ENCODE assay signal across 12 mouse cellular contexts in genomic region chr5:38547375-38547774, GRCm38 (mm10). TPM values are rescaled to one million over a fixed set of nuclear protein-coding genes. Genes with fewer than 3 reads are reported as not detected.
DNase-seq lines count a peak whose midpoint lies in the region; ATAC-seq and TF ChIP-seq lines count a peak whose summit lies in the region.
"Had no signal": no experiment of that assay in that cellular context is flagged by ENCODE, and none has a peak within 500 bp of the region (broad histone marks: within the 10 kb centered on the region; RNA-seq: fewer than 3 reads in every experiment).

No protein-coding gene starts in this region.

- H3K4me2 ChIP-seq in heart, embryonic 13.5 days = peak overlapping the region; percentile 10; the same call in 1 of the 2 replicates
- H3K4me2 ChIP-seq: embryonic facial prominence, embryonic 13.5 days had no signal

- ATAC-seq in heart, embryonic 13.5 days (ENCODE audit: extremely low read depth, insufficient number of reproducible peaks, low FRiP score, low TSS enrichment) = no peak
- ATAC-seq in megakaryocyte progenitor cell, adult 5-6 weeks (replicated peaks; ENCODE audit: poor library complexity) = no peak

- no peak for DNase-seq in heart, postnatal 14 days
- peak; percentile 57 to 74 for DNase-seq in frontal cortex, postnatal 10 days (ENCODE audit: low spot score in 2 of 2)
- peak; percentile 67 to 80 for DNase-seq in left cerebral cortex, adult 2 months (ENCODE audit: extremely low spot score in 1 of 2, low spot score in 2 of 2)
- peak; percentile 85 to 89 for DNase-seq in right cerebral cortex, postnatal 10 days (ENCODE audit: low spot score in 2 of 2)
- no peak for DNase-seq in urinary bladder, postnatal 36 days (ENCODE audit: low spot score in 2 of 2)
- DNase-seq in adipocyte (ENCODE audit: low spot score) = no peak
- DNase-seq: cerebellum, adult 8-10 months; gastrocnemius, postnatal 14 days had no signal

- peaks cover 100% of the 10 kb centered on the region for H3K36me3 ChIP-seq in heart, embryonic 13.5 days

- intact Hi-C loops in heart, postnatal 14 days (cut with DNase I) = no loop called here
- intact Hi-C loops in left cerebral cortex, adult 2 months (cut with DNase I) = no loop called here

- H3K27ac ChIP-seq in heart, embryonic 13.5 days (replicated peaks) = peak overlapping the region; percentile 96
- no peak overlapping the region for H3K27ac ChIP-seq in left cerebral cortex, adult 2 months
- H3K27ac ChIP-seq: embryonic facial prominence, embryonic 13.5 days; limb, embryonic 10.5 days had no signal

- H3K9ac ChIP-seq in heart, embryonic 13.5 days = no peak overlapping the region
- H3K9ac ChIP-seq: embryonic facial prominence, embryonic 13.5 days had no signal

- H3K27me3 ChIP-seq in heart, embryonic 13.5 days (replicated peaks) = no peaks in the 10 kb centered on the region
- H3K27me3 ChIP-seq: embryonic facial prominence, embryonic 13.5 days had no signal

- H3K9me3 ChIP-seq in heart, embryonic 13.5 days = no peaks in the 10 kb centered on the region
- H3K9me3 ChIP-seq: embryonic facial prominence, embryonic 13.5 days; limb, embryonic 10.5 days had no signal

- H3K4me3 ChIP-seq in heart, embryonic 13.5 days = no peak overlapping the region
- H3K4me3 ChIP-seq in left cerebral cortex, adult 2 months = no peak overlapping the region
- H3K4me3 ChIP-seq: embryonic facial prominence, embryonic 13.5 days; limb, embryonic 10.5 days had no signal

- H3K4me1 ChIP-seq in heart, embryonic 13.5 days = peaks cover 91% of the 10 kb centered on the region
- H3K4me1 ChIP-seq: limb, embryonic 10.5 days had no signal

- 36% methylated on average over 6 of the region's 6 CpGs for WGBS in heart, embryonic 13.5 days

- TF ChIP-seq CTCF in left cerebral cortex, adult 2 months (IDR thresholded peaks at IDR 0.05) = no peak

RNA-seq across cellular contexts. Expression of gene Wdr1, which starts 15.6 kb away (rescaled TPM):
- 218 and 227 TPM in 2 replicates for polyA plus RNA-seq in heart, embryonic 13.5 days (2015; fragmentation: Nextera tagmentation; extraction: Ambion mirVana)
- 100 to 1,000 TPM; 119 to 146 TPM for total RNA-seq in heart, postnatal 14 days (2021)
- total RNA-seq in left cerebral cortex, adult 2 months (2021) = 100 to 1,000 TPM; 149 to 155 TPM
- total RNA-seq in megakaryocyte progenitor cell, adult 5-6 weeks (2015) = 127 and 134 TPM in 2 replicates
- 209 TPM in 2 replicates for total RNA-seq in megakaryocyte progenitor cell, adult 5-6 weeks (2017)

RNA-seq across cellular contexts. Expression of gene Slc2a9, which starts 44.4 kb away (rescaled TPM):
- polyA plus RNA-seq in heart, embryonic 13.5 days (2015; fragmentation: Nextera tagmentation; extraction: Ambion mirVana) = 0.27 and 0.42 TPM in 2 replicates
- 1 to 10 TPM in 1 of 2 experiments, under 1 TPM in 1; 0.85 to 2.9 TPM for total RNA-seq in heart, postnatal 14 days (2021)
- under 1 TPM; 0.37 to 0.95 TPM for total RNA-seq in left cerebral cortex, adult 2 months (2021)
- total RNA-seq in megakaryocyte progenitor cell, adult 5-6 weeks (2015) = 3.4 and 3.9 TPM in 2 replicates
- total RNA-seq in megakaryocyte progenitor cell, adult 5-6 weeks (2017) = 4.2 and 9.8 TPM in 2 replicates

Comparison
In these comparisons a context has a peak if more than half of its experiments do, and no peak if none do; other contexts are left out.
1. DNase-seq: peak in frontal cortex, postnatal 10 days (2 of 2), left cerebral cortex, adult 2 months (2 of 2) and right cerebral cortex, postnatal 10 days (2 of 2); none in heart, postnatal 14 days (0 of 2), urinary bladder, postnatal 36 days (0 of 2) and adipocyte (single experiment).